Comparison of ENCODE assay signal across 9 mouse cellular contexts in genomic region chr5:52618348-52619270, GRCm38 (mm10). TPM values are rescaled to one million over a fixed set of nuclear protein-coding genes. Genes with fewer than 3 reads are reported as not detected.
A peak's percentile ranks its signal among the peaks of the same experiment; 100 is the strongest.
DNase-seq lines count a peak whose midpoint lies in the region; ATAC-seq and TF ChIP-seq lines count a peak whose summit lies in the region.
"Had no signal": no experiment of that assay in that cellular context is flagged by ENCODE, and none has a peak within 500 bp of the region (broad histone marks: within the 10 kb centered on the region; RNA-seq: fewer than 3 reads in every experiment).

No protein-coding gene starts in this region.

- no peaks in the 10 kb centered on the region for H3K79me2 ChIP-seq in heart, adult 2 months (replicated peaks; ENCODE audit: control insufficient read depth, insufficient read depth, low read length)

- intact Hi-C loops in heart, adult 2 months (cut with DNase I) = no loop called here

- TF ChIP-seq POLR2A in lung, adult 2 months (IDR thresholded peaks at IDR 0.05; ENCODE audit: borderline replicate concordance, extremely low read depth, low read depth, low read length) = no peak
- no peak for TF ChIP-seq POLR2A in heart, adult 2 months (IDR thresholded peaks at IDR 0.05; ENCODE audit: insufficient read depth, low read depth, low read length)

- peak overlapping the region; percentile 44 for H3K9ac ChIP-seq in embryonic facial prominence, embryonic 12.5 days
- peak overlapping the region; percentile 43 for H3K9ac ChIP-seq in heart, adult 2 months (ENCODE audit: low read depth, low read length)
- H3K9ac ChIP-seq in kidney, postnatal 0 days (ENCODE audit: low read depth, low read length) = peak overlapping the region; percentile 24; the same call in 1 of the 2 replicates
- no peak overlapping the region for H3K9ac ChIP-seq in liver, embryonic 12.5 days

- 0 out of 2 replicates have a peak, but pooled peaks cover 6% of the 10 kb centered on the region for H3K27me3 ChIP-seq in embryonic facial prominence, embryonic 12.5 days
- no peaks in the 10 kb centered on the region for H3K27me3 ChIP-seq in heart, adult 2 months (ENCODE audit: control insufficient read depth, insufficient read depth, low read length)
- H3K27me3 ChIP-seq in kidney, postnatal 0 days (ENCODE audit: insufficient read depth, low read length) = no peaks in the 10 kb centered on the region
- H3K27me3 ChIP-seq in liver, embryonic 12.5 days (replicated peaks) = peaks cover 30% of the 10 kb centered on the region

- H3K36me3 ChIP-seq in embryonic facial prominence, embryonic 12.5 days = no peaks in the 10 kb centered on the region
- H3K36me3 ChIP-seq in heart, adult 2 months (ENCODE audit: control insufficient read depth, insufficient read depth, low read length) = no peaks in the 10 kb centered on the region
- H3K36me3 ChIP-seq in kidney, postnatal 0 days (ENCODE audit: insufficient read depth, low read length) = no peaks in the 10 kb centered on the region
- H3K36me3 ChIP-seq in liver, embryonic 12.5 days = no peaks in the 10 kb centered on the region

- H3K4me3 ChIP-seq in lung, adult 2 months (replicated peaks; ENCODE audit: extremely low read depth, low read depth, low read length) = peak overlapping the region; percentile 8
- H3K4me3 ChIP-seq in embryonic facial prominence, embryonic 12.5 days = peak overlapping the region; percentile 38
- peak overlapping the region; percentile 12; the same call in 1 of the 2 replicates for H3K4me3 ChIP-seq in heart, adult 2 months
- H3K4me3 ChIP-seq in kidney, postnatal 0 days (replicated peaks; ENCODE audit: low read depth, low read length) = peak overlapping the region; percentile 31
- H3K4me3 ChIP-seq in liver, embryonic 12.5 days = peak overlapping the region; percentile 27

- no peak for TF ChIP-seq EP300 in heart, adult 2 months (IDR thresholded peaks at IDR 0.05; ENCODE audit: insufficient read depth, low read depth, low read length)

- TF ChIP-seq CTCF in lung, adult 2 months (IDR thresholded peaks at IDR 0.05; ENCODE audit: insufficient read depth, low read length) = no peak
- TF ChIP-seq CTCF in heart, adult 2 months (IDR thresholded peaks at IDR 0.05) = peak; percentile 11; the same call in 1 of the 2 replicates
- no peak for TF ChIP-seq CTCF in kidney, postnatal 0 days (IDR thresholded peaks at IDR 0.05; ENCODE audit: low read depth)

- H3K9me3 ChIP-seq in embryonic facial prominence, embryonic 12.5 days = no peaks in the 10 kb centered on the region; the same call in 1 of the 2 replicates
- H3K9me3 ChIP-seq in kidney, postnatal 0 days (replicated peaks; ENCODE audit: low read length) = no peaks in the 10 kb centered on the region
- H3K9me3 ChIP-seq in liver, embryonic 12.5 days (replicated peaks) = no peaks in the 10 kb centered on the region

- H3K27ac ChIP-seq in embryonic facial prominence, embryonic 12.5 days = 0 out of 2 replicates have a peak overlapping the region, but pooled peaks have one; percentile 31
- peak overlapping the region; percentile 62 for H3K27ac ChIP-seq in heart, adult 2 months
- no peak overlapping the region for H3K27ac ChIP-seq in kidney, postnatal 0 days
- no peak overlapping the region for H3K27ac ChIP-seq in liver, embryonic 12.5 days

- peak overlapping the region; percentile 83 for H3K4me2 ChIP-seq in embryonic facial prominence, embryonic 12.5 days (replicated peaks)
- H3K4me2 ChIP-seq in kidney, postnatal 0 days (ENCODE audit: low read length) = peak overlapping the region; percentile 72
- H3K4me2 ChIP-seq in liver, embryonic 12.5 days = peak overlapping the region; percentile 63

- ATAC-seq in embryonic facial prominence, embryonic 12.5 days (ENCODE audit: insufficient number of reproducible peaks, insufficient read depth, low FRiP score, low TSS enrichment) = peak; percentile 31; the same call in 1 of the 2 replicates
- no peak for ATAC-seq in kidney, postnatal 0 days (replicated peaks; ENCODE audit: low FRiP score, low read depth)
- ATAC-seq in liver, embryonic 12.5 days = no peak

- WGBS in lung, adult 2 months = 4% methylated on average over 41 of the region's 41 CpGs
- WGBS in embryonic facial prominence, embryonic 12.5 days = under 1% methylated on average over 40 of the region's 41 CpGs
- WGBS in heart, adult 2 months = 3% methylated on average over 41 of the region's 41 CpGs
- 1% methylated on average over 41 of the region's 41 CpGs for WGBS in kidney, postnatal 0 days
- WGBS in liver, embryonic 12.5 days (ENCODE audit: insufficient replicate concordance) = 2% methylated on average over 41 of the region's 41 CpGs

- 0 out of 2 replicates have a peak, but pooled peaks cover 2% of the 10 kb centered on the region for H3K4me1 ChIP-seq in lung, adult 2 months (ENCODE audit: control insufficient read depth, insufficient read depth, low read length)
- peaks cover 25% of the 10 kb centered on the region for H3K4me1 ChIP-seq in embryonic facial prominence, embryonic 12.5 days
- H3K4me1 ChIP-seq in heart, adult 2 months (ENCODE audit: control insufficient read depth, insufficient read depth, low read length) = peaks cover 1% of the 10 kb centered on the region; the same call in 1 of the 2 replicates
- peaks cover 4% of the 10 kb centered on the region; the same call in 1 of the 2 replicates for H3K4me1 ChIP-seq in kidney, postnatal 0 days (replicated peaks; ENCODE audit: insufficient read depth, low read length)
- H3K4me1 ChIP-seq in liver, embryonic 12.5 days = peaks cover 33% of the 10 kb centered on the region

- DNase-seq in lung, adult 2 months = no peak
- DNase-seq in lung, adult 18-20 months = no peak
- peak; percentile 61 to 76 for DNase-seq in heart, adult 2 months
- DNase-seq in kidney, postnatal 0 days (ENCODE audit: low spot score) = peak; percentile 27
- DNase-seq in retina, adult 2 months (ENCODE audit: low read depth, low spot score) = peak; percentile 25
- DNase-seq in urinary bladder, postnatal 25 days (ENCODE audit: low spot score) = no peak

RNA-seq across cellular contexts. Expression of gene Sepsecs, which starts 50.9 kb away (rescaled TPM):
- polyA plus RNA-seq in lung, adult 2 months (2012; rRNA removed) = 4.8 and 7.2 TPM in 2 replicates
- polyA plus RNA-seq in embryonic facial prominence, embryonic 12.5 days (2016; fragmentation: Nextera tagmentation; extraction: Ambion mirVana) = 7.7 and 9.6 TPM in 2 replicates
- total RNA-seq in heart, adult 2 months (2021) = 1 to 10 TPM; 5.2 to 6.1 TPM
- 3.0 and 5.6 TPM in 2 replicates for polyA plus RNA-seq in heart, adult 2 months (2012; rRNA removed)
- polyA plus RNA-seq in kidney, postnatal 0 days (2015; fragmentation: Nextera tagmentation; extraction: Ambion mirVana) = 8.5 and 10.2 TPM in 2 replicates
- 10.1 and 10.2 TPM in 2 replicates for polyA plus RNA-seq in liver, embryonic 12.5 days (2016; fragmentation: Nextera tagmentation; extraction: Ambion mirVana)

RNA-seq across cellular contexts. Expression of gene Lgi2, which starts 52.3 kb away (rescaled TPM):
- polyA plus RNA-seq in lung, adult 2 months (2012; rRNA removed) = 1.6 and 2.0 TPM in 2 replicates
- polyA plus RNA-seq in embryonic facial prominence, embryonic 12.5 days (2016; fragmentation: Nextera tagmentation; extraction: Ambion mirVana) = 4.1 and 4.5 TPM in 2 replicates
- total RNA-seq in heart, adult 2 months (2021) = under 1 TPM; 0.32 to 0.39 TPM
- polyA plus RNA-seq in heart, adult 2 months (2012; rRNA removed) = 0.79 and 0.88 TPM in 2 replicates
- polyA plus RNA-seq in kidney, postnatal 0 days (2015; fragmentation: Nextera tagmentation; extraction: Ambion mirVana) = 3.8 and 4.2 TPM in 2 replicates
- 0.50 and 0.77 TPM in 2 replicates for polyA plus RNA-seq in liver, embryonic 12.5 days (2016; fragmentation: Nextera tagmentation; extraction: Ambion mirVana)
- total RNA-seq: neutrophil, adult 5-6 weeks had no signal

Comparison
In these comparisons a context has a peak if more than half of its experiments do, and no peak if none do; other contexts are left out.
1. DNase-seq: peak in heart, adult 2 months (2 of 2), kidney, postnatal 0 days (single experiment) and retina, adult 2 months (single experiment); none in lung, adult 2 months (single experiment), lung, adult 18-20 months (0 of 2) and urinary bladder, postnatal 25 days (single experiment).
2. H3K27ac ChIP-seq: peak in embryonic facial prominence, embryonic 12.5 days (single experiment) and heart, adult 2 months (single experiment); none in kidney, postnatal 0 days (single experiment) and liver, embryonic 12.5 days (single experiment).
3. Peak in every context shown above with its lines, with median percentiles within 50 percentile points of each other: H3K4me3 ChIP-seq and H3K4me2 ChIP-seq.